Mouse (Mus musculus) liver, adult 2 months (tissue): ENCODE measurements around the gene Polr3b. TPM values are rescaled to one million over a fixed set of nuclear protein-coding genes. Genes with fewer than 3 reads are reported as not detected.
A peak's percentile ranks its signal among the peaks of the same experiment; 100 is the strongest.

Source experiments
- DNase-seq: peaks from one replicate; pipeline ENCODE4 v3.0.0-alpha.2; 2011; ENCODE audit warnings: low read depth, low spot score; ENCODE audit errors: extremely low read depth
- H3K27ac ChIP-seq: fragments of 200-500 bp; replicated peaks from 2 replicates; pipeline ENCODE4 v1.5.1; 2012; ENCODE audit warnings: low read depth, mild to moderate bottlenecking, control low read depth, inconsistent platforms, low read length; ENCODE audit not compliant: insufficient read depth
- H3K27me3 ChIP-seq: fragments of 200-500 bp; 2 replicates; pipeline ENCODE4 v1.6.1; 2012; ENCODE audit warnings: mild to moderate bottlenecking, moderate library complexity, low read length, inconsistent platforms; ENCODE audit not compliant: control insufficient read depth, insufficient read depth
- H3K36me3 ChIP-seq: fragments of 200-500 bp; 2 replicates; pipeline ENCODE4 v1.6.1; 2012; ENCODE audit warnings: low read length, inconsistent platforms; ENCODE audit not compliant: control insufficient read depth, insufficient read depth
- H3K4me1 ChIP-seq: fragments of 200-500 bp; 2 replicates; pipeline ENCODE4 v1.6.1; 2011; ENCODE audit warnings: low read length; ENCODE audit not compliant: control insufficient read depth, insufficient read depth
- H3K4me3 ChIP-seq: fragments of 200-500 bp; 2 replicates; pipeline ENCODE4 v1.5.1; 2011; ENCODE audit warnings: low read depth, mild to moderate bottlenecking, control low read depth, low read length, moderate library complexity; ENCODE audit not compliant: insufficient read depth
- H3K79me2 ChIP-seq: fragments of 200-500 bp; 2 replicates; pipeline ENCODE4 v1.6.1; 2012; ENCODE audit warnings: inconsistent platforms, mild to moderate bottlenecking, low read length, moderate library complexity; ENCODE audit not compliant: control insufficient read depth, insufficient read depth
- H3K9ac ChIP-seq: fragments of 200-500 bp; 2 replicates; pipeline ENCODE4 v1.6.1; 2012; ENCODE audit warnings: low read depth, mild to moderate bottlenecking, control low read depth, inconsistent platforms, low read length
- CTCF ChIP-seq: fragments of 200-500 bp; IDR thresholded peaks from 2 replicates; pipeline ENCODE4 v1.5.1; 2011; ENCODE audit warnings: low read depth, low read length, control low read depth
- POLR2A ChIP-seq: fragments of 200-500 bp; IDR thresholded peaks from 2 replicates; pipeline ENCODE4 v1.6.1; 2011; ENCODE audit warnings: low read length, control low read depth; ENCODE audit not compliant: insufficient read depth; ENCODE audit errors: extremely low read depth
- WGBS: fragments of 180-500 bp; shearing (Covaris S2); methylation state at CpG from one replicate; pipeline ENCODE4 v1.1.7; 2018; 5-methylcytosine and 5-hydroxymethylcytosine counted together
- polyA plus RNA-seq: library from polyadenylated mRNA; depleted of rRNA; stranded (reverse); fragments of >200 nt; gene quantifications from 2 replicates; pipeline ENCODE4 v1.2.3, GENCODE M21; 2012
- total RNA-seq: library from RNA; depleted of rRNA; stranded (reverse); fragments of >200 nt; gene quantifications from 2 replicates; pipeline ENCODE4 v1.2.3, GENCODE M21; 2014

The Polr3b gene
- total and polyA plus RNA-seq, 2 experiments, result 2.7 to 10.7 TPM

GRCm38 (mm10) chr10:84716581-84716980 lies 94.5 kb downstream of the Polr3b start:
- Histone ChIP-seq H3K36me3 (peaks cover 16% of the 10 kb centered on the region; the same call in 1 of the 2 replicates), H3K27me3 (no peaks in the 10 kb centered on the region), H3K27ac (no peak overlapping the region), H3K79me2 (no peaks in the 10 kb centered on the region), H3K9ac (no peak overlapping the region), H3K4me1 (no peaks in the 10 kb centered on the region), H3K4me3 (no peak overlapping the region)
- 98% methylated on average over 7 of the region's 7 CpGs for WGBS
- TF ChIP-seq CTCF (no peak), POLR2A (no peak)
- DNase-seq, result no peak

DNA sequence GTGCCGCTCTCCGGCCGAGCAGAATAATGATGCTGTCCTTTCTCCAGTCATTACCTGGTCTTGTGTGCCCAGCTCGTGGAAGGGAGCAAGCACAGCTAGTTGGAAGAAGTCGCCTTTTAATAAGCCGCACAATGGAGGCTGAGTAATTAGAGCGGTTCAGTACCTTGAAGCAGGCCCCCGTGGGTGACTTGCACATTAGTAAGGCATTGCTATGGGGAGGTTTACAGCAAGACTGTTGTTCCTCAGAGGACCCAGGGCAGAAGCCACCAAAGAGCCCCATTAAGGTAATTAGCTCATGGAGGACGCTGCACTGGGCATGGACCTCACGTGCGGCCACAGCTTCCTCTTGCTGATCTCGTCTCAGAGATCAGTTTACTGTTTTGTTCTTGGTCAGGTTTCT lies 100.6 kb downstream of the Polr3b start:
- no peak overlapping the region for H3K27ac ChIP-seq
- no peak overlapping the region for H3K9ac ChIP-seq
- no peak overlapping the region for H3K4me3 ChIP-seq
- no peaks in the 10 kb centered on the region for H3K79me2 ChIP-seq
- no peaks in the 10 kb centered on the region for H3K27me3 ChIP-seq
- H3K36me3 ChIP-seq, result peaks cover 11% of the 10 kb centered on the region; the same call in 1 of the 2 replicates
- 94% methylated on average over 12 of the region's 12 CpGs for WGBS
- no peak for DNase-seq
- no peaks in the 10 kb centered on the region for H3K4me1 ChIP-seq
- TF ChIP-seq POLR2A (no peak), CTCF (no peak)

GRCm38 (mm10) chr10:84727005-84727404 lies 104.9 kb downstream of the Polr3b start:
- no peak for DNase-seq
- Histone ChIP-seq H3K9ac (no peak overlapping the region), H3K4me1 (no peaks in the 10 kb centered on the region), H3K27me3 (no peaks in the 10 kb centered on the region), H3K4me3 (no peak overlapping the region), H3K36me3 (peaks cover 2% of the 10 kb centered on the region; the same call in 1 of the 2 replicates), H3K79me2 (no peaks in the 10 kb centered on the region), H3K27ac (no peak overlapping the region)
- TF ChIP-seq CTCF (no peak), POLR2A (no peak)
- WGBS, result 92% methylated on average over 12 of the region's 12 CpGs

- no peak for TF ChIP-seq POLR2A
- no peak for TF ChIP-seq CTCF
- H3K4me1 ChIP-seq, result no peaks in the 10 kb centered on the region
- H3K27ac ChIP-seq, result no peak overlapping the region
- DNase-seq, result no peak
- WGBS, result 89% methylated on average over 4 of the region's 4 CpGs
- no peak overlapping the region for H3K9ac ChIP-seq
- no peaks in the 10 kb centered on the region for H3K79me2 ChIP-seq
- H3K27me3 ChIP-seq, result no peaks in the 10 kb centered on the region
- H3K4me3 ChIP-seq, result no peak overlapping the region
- peaks cover 2% of the 10 kb centered on the region; the same call in 1 of the 2 replicates for H3K36me3 ChIP-seq
These were observed 105.7 kb downstream of the Polr3b start for GRCm38 (mm10) chr10:84727760-84728159.

GRCm38 (mm10) chr10:84730078-84730477 lies 108.0 kb downstream of the Polr3b start:
- no peak overlapping the region for H3K9ac ChIP-seq
- 81% methylated on average over 3 of the region's 3 CpGs for WGBS
- no peaks in the 10 kb centered on the region for H3K79me2 ChIP-seq
- H3K27me3 ChIP-seq, result no peaks in the 10 kb centered on the region
- no peak for DNase-seq
- H3K4me3 ChIP-seq, result no peak overlapping the region
- TF ChIP-seq CTCF (peak; percentile 65), POLR2A (no peak)
- no peaks in the 10 kb centered on the region for H3K4me1 ChIP-seq
- no peaks in the 10 kb centered on the region; the same call in 1 of the 2 replicates for H3K36me3 ChIP-seq
- no peak overlapping the region for H3K27ac ChIP-seq

DNA sequence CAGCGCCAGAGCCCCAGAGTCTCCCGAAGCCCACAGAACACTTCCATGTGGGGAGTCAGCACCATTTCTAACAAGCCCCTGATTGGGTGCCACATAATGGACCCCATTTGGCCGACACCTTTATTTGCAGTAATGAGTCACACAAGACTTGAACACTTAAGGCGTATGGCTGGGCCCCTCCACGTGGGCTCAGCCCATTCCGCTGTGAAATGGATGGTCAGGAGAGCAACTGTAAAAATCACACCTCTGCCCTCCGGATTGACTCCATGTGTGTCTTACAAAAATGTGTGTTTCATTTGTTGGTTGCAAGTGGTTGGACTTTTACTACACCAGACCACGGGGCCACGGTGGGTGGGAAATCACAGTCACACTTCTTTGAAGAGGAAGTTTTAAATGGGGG lies 108.9 kb downstream of the Polr3b start:
- H3K27me3 ChIP-seq, result no peaks in the 10 kb centered on the region
- no peaks in the 10 kb centered on the region for H3K4me1 ChIP-seq
- H3K36me3 ChIP-seq, result no peaks in the 10 kb centered on the region
- TF ChIP-seq POLR2A, result no peak
- TF ChIP-seq CTCF, result no peak
- WGBS, result 94% methylated on average over 9 of the region's 9 CpGs
- H3K4me3 ChIP-seq, result no peak overlapping the region
- no peak overlapping the region for H3K9ac ChIP-seq
- no peak for DNase-seq
- no peak overlapping the region for H3K27ac ChIP-seq
- H3K79me2 ChIP-seq, result no peaks in the 10 kb centered on the region

- Histone ChIP-seq H3K27me3 (no peaks in the 10 kb centered on the region), H3K4me3 (no peak overlapping the region), H3K79me2 (no peaks in the 10 kb centered on the region), H3K27ac (no peak overlapping the region), H3K4me1 (no peaks in the 10 kb centered on the region), H3K36me3 (no peaks in the 10 kb centered on the region), H3K9ac (no peak overlapping the region)
- TF ChIP-seq POLR2A (no peak), CTCF (no peak)
- no peak for DNase-seq
- WGBS, result 73% methylated on average over 6 of the region's 6 CpGs
These were observed 111.4 kb downstream of the Polr3b start for GRCm38 (mm10) chr10:84733511-84733910.
